Mouse (Mus musculus): ENCODE measurements around the gene Ivns1abp.

DNA sequence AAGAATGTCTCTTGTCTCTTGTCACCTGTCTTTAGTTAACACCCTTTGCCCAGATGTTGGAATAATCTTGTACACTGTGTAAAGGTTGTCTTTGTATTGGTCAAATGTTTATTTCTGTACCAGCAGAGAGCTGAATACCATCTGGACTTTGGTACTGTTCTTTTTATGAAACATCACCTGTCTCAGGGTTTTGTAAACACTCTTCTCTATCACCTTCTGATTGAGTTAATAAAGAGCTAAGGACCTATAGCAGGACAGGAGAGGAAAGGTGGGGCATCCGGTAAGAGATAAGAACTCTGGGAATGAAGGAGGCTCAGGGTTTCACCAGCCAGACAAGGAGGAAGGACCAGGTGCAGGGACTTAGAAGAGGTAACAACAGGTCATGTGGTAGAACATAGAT is 47.7 kb upstream of the Ivns1abp start:
- TF ChIP-seq POLR2A (IDR thresholded peaks at IDR 0.05; ENCODE audit: borderline replicate concordance, extremely low read depth, insufficient read depth, insufficient read length, poor library complexity, severe bottlenecking) (no peak), CTCF (IDR thresholded peaks at IDR 0.05; ENCODE audit: borderline replicate concordance, extremely low read depth, insufficient read depth, insufficient read length) (no peak)

Measured in brain, embryonic 14.5 days (tissue).